Mouse (Mus musculus) limb, embryonic 15.5 days (tissue): ENCODE data around the gene Ecd. TPM values are rescaled to one million over a fixed set of nuclear protein-coding genes. Genes with fewer than 3 reads are reported as not detected.
A peak's percentile ranks its signal among the peaks of the same experiment; 100 is the strongest.
"Not testable (repeated sequence)": the region's sequence is repeated elsewhere in the genome, so short reads cannot be mapped to it uniquely, and the experiment has no call there.

Source experiments
- ATAC-seq: fragments of 200-750 bp; cut with Nextera tagmentation; 2 replicates; pipeline ENCODE4 v1.8.0; 2017; ENCODE audit warnings: low read depth, moderate TSS enrichment; ENCODE audit not compliant: insufficient number of reproducible peaks, low FRiP score, low TSS enrichment
- H3K27ac ChIP-seq: fragments of 300-500 bp; sonication (generic); 2 replicates; pipeline ENCODE4 v1.5.1; 2015; ENCODE audit warnings: moderate library complexity, mild to moderate bottlenecking, inconsistent platforms
- H3K27me3 ChIP-seq: fragments of 300-500 bp; sonication (generic); 2 replicates; pipeline ENCODE4 v1.6.1; 2015; ENCODE audit warnings: inconsistent platforms
- H3K36me3 ChIP-seq: fragments of 300-500 bp; sonication (generic); 2 replicates; pipeline ENCODE4 v1.6.1; 2015; ENCODE audit warnings: inconsistent platforms
- H3K4me1 ChIP-seq: fragments of 300-500 bp; sonication (generic); 2 replicates; pipeline ENCODE4 v1.6.1; 2015; ENCODE audit warnings: inconsistent platforms
- H3K4me2 ChIP-seq: fragments of 300-500 bp; sonication (generic); 2 replicates; pipeline ENCODE4 v1.6.1; 2015; ENCODE audit warnings: mild to moderate bottlenecking, inconsistent platforms
- H3K4me3 ChIP-seq: fragments of 300-500 bp; sonication (generic); 2 replicates; pipeline ENCODE4 v1.5.1; 2015; ENCODE audit warnings: mild to moderate bottlenecking, inconsistent platforms
- H3K9ac ChIP-seq: fragments of 300-500 bp; sonication (generic); 2 replicates; pipeline ENCODE4 v1.6.1; 2015; ENCODE audit warnings: inconsistent platforms
- H3K9me3 ChIP-seq: fragments of 300-500 bp; sonication (generic); 2 replicates; pipeline ENCODE4 v1.6.1; 2016; ENCODE audit warnings: inconsistent platforms
- WGBS: fragments of 180-500 bp; shearing (Covaris S2); methylation state at CpG from one replicate; pipeline ENCODE4 v1.1.7; 2015; 5-methylcytosine and 5-hydroxymethylcytosine counted together
- polyA plus RNA-seq: library from polyadenylated mRNA; unstranded; fragments of >200 nt; fragmentation: Nextera tagmentation; extraction: Ambion mirVana; gene quantifications from 2 replicates; pipeline ENCODE4 v1.2.1, GENCODE M21; 2015

The Ecd gene
- polyA plus RNA-seq, 1 experiment from 2014 or later, result 48.2 TPM

DNA sequence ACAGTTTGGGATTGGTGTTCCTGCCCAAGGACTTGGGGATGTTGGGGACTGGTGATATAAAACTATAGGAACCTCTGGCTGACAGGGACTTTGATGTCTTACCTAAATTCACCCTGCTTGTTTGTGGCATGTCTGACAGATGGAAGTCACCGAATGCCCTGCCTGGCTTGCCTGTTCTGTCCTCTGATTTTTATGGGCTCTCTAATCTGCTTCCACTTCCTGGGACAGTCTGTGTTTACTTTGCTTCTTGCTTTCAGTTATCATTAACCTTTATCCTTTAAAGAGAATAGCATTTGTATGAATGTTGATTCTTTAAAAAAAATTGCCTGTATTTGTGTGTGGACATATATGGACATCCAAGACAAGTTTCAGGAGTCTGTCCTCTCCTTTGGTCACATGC lies 32.8 kb downstream of the Ecd start:
- Histone ChIP-seq H3K4me3 (no peak overlapping the region), H3K36me3 (peaks cover 60% of the 10 kb centered on the region), H3K4me2 (no peak overlapping the region), H3K9me3 (no peaks in the 10 kb centered on the region), H3K9ac (no peak overlapping the region), H3K4me1 (no peaks in the 10 kb centered on the region), H3K27ac (no peak overlapping the region), H3K27me3 (no peaks in the 10 kb centered on the region)
- WGBS, result 57% methylated on average over 1 of the region's 1 CpGs
- ATAC-seq, result no peak

DNA sequence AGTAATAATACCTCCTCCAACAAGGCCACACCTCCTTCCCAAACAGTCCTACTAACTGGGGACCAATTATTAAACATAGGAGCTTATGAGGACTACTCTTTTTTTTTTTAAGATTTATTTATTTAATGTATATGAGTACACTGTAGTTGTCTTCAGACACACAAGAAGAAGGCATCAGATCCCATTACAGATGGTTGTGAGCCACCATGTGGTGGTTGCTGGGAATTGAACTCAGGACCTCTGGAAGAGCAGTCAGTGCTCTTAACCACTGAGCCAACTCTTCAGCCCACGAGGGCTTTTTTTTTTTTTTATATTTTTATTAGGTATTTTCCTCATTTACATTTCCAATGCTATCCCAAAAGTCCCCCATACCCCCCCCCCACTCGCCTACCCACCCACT lies 42.8 kb downstream of the Ecd start:
- not testable (repeated sequence) for H3K27me3 ChIP-seq, H3K4me3 ChIP-seq, H3K9me3 ChIP-seq, H3K27ac ChIP-seq, ATAC-seq, H3K9ac ChIP-seq, H3K4me2 ChIP-seq, H3K4me1 ChIP-seq
- peaks cover 26% of the 10 kb centered on the region for H3K36me3 ChIP-seq
- 53% methylated on average over 2 of the region's 2 CpGs for WGBS

DNA sequence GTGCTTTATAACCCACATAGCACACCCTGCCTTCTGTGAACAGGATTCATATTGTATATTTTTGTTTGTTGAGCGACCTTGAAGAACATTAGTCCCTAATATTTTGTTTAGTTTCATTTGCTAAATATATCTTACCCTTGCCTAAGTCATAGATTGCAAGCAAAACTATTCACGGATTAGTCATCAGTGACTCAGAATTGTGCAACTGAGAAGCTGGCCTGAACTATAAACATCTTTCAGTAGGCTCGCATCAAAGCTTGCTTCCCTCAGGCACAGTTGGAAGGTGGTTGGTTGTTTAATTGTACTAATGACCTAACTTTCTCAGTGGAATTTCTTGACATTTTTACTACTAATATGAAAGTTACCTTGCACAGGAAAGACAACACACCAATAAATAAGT lies 49.8 kb downstream of the Ecd start:
- H3K9me3 ChIP-seq, result no peaks in the 10 kb centered on the region
- ATAC-seq, result no peak
- no peak overlapping the region for H3K4me3 ChIP-seq
- peaks cover 3% of the 10 kb centered on the region; the same call in 1 of the 2 replicates for H3K4me1 ChIP-seq
- no peaks in the 10 kb centered on the region for H3K36me3 ChIP-seq
- H3K4me2 ChIP-seq, result no peak overlapping the region
- WGBS, result 68% methylated on average over 3 of the region's 3 CpGs
- H3K9ac ChIP-seq, result no peak overlapping the region
- H3K27me3 ChIP-seq, result no peaks in the 10 kb centered on the region
- H3K27ac ChIP-seq, result no peak overlapping the region

DNA sequence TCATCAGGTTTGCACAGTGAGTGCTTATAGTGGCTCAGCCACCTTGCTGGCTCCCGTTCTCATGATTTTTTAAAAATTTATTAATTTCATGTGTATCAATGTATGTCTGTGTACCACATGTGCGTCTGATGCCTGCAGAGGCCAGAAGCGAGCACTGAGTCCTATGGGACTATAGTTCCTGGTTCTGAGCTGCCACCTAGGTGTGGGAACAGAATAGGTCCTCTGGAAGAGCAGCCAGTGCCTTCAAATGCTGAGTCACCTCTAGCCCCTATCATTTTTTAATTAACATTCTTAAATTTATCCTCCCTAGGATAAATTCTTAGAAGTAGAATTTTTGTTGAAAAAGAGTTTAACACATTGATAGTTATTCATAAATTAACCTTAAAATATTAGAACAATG lies 50.3 kb downstream of the Ecd start:
- Histone ChIP-seq H3K4me3 (no peak overlapping the region), H3K27me3 (no peaks in the 10 kb centered on the region), H3K36me3 (no peaks in the 10 kb centered on the region), H3K27ac (no peak overlapping the region), H3K4me2 (no peak overlapping the region), H3K9ac (no peak overlapping the region), H3K9me3 (no peaks in the 10 kb centered on the region), H3K4me1 (peaks cover 3% of the 10 kb centered on the region; the same call in 1 of the 2 replicates)
- WGBS, result 69% methylated on average over 3 of the region's 3 CpGs
- ATAC-seq, result no peak

DNA sequence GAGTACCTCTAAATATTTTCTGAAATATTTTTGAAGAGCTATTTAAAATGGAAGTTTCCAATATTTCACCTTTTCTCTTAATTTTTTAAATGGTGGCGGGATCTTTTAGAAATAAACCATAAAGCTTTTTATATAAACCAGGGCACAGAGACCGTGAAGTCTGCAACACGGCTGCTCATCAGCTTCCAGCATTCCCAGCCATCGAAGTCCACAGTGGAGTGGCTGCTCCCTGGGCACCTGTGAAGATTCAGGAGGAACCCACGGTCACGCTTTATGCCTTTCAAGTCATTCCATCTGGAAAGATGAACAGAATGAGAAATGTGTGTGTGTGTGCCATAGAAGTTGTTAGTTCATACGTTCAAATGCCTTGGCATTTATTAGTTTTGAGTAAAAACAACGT lies 53.0 kb downstream of the Ecd start:
- H3K36me3 ChIP-seq, result no peaks in the 10 kb centered on the region
- H3K9me3 ChIP-seq, result no peaks in the 10 kb centered on the region
- H3K9ac ChIP-seq, result peak overlapping the region; percentile 47; the same call in 1 of the 2 replicates
- 34% methylated on average over 8 of the region's 8 CpGs for WGBS
- H3K4me2 ChIP-seq, result peak overlapping the region; percentile 53
- no peaks in the 10 kb centered on the region for H3K27me3 ChIP-seq
- no peak for ATAC-seq
- no peak overlapping the region for H3K27ac ChIP-seq
- peaks cover 3% of the 10 kb centered on the region; the same call in 1 of the 2 replicates for H3K4me1 ChIP-seq
- peak overlapping the region; percentile 54 for H3K4me3 ChIP-seq

DNA sequence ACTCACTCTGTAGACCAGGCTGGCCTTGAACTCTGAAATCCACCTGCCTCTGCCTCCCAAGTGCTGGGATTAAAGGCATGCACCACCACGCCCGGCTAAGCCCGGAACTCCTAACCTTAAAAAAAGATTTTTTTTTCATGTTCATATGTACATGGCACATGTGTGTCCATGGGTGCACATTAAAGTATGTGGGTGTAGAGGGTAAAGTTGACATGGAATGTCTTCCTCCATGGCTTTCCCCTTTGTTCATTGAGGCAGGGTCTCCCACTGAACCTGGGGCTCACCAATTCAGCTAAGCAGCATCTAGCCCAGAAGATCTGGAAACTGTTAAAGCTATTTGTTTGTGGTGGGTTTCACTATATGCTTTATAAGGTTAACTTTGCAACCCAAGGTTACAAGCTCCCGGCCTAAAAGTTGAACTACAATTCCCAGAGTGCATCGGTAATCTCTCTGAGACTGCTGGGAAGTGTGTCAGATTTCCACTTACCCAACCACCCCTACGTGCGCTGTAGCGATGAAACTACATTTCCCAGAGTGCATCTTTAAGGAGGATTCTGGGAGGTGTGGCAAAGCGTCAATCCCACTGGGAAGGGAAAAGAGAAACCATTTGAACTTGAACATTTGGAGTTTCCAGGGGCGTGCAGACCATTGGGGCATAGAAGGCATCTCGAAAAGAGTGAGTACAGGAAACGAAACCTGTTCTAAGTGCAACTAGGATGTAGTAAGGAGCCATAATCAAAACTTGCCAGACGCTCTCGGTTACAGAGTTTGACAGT lies 53.6 kb downstream of the Ecd start, which contains the start of gene Nudt13:
Gene Nudt13 (plus strand): TSS at position 581 of the 776 bp plus-strand sequence.
- H3K27ac ChIP-seq, result no peak within 1 kb of the TSS
- 23% methylated on average over 14 of the region's 14 CpGs for WGBS
- H3K9ac ChIP-seq, result peak within 1 kb of the TSS; percentile 47; the same call in 1 of the 2 replicates
- ATAC-seq, result peak; percentile 94
- H3K27me3 ChIP-seq, result no peaks in the 10 kb centered on the region
- H3K4me2 ChIP-seq, result peak within 1 kb of the TSS; percentile 53
- H3K4me1 ChIP-seq, result peaks cover 3% of the 10 kb centered on the region; the same call in 1 of the 2 replicates
- no peaks in the 10 kb centered on the region for H3K9me3 ChIP-seq
- no peaks in the 10 kb centered on the region for H3K36me3 ChIP-seq
- peak within 1 kb of the TSS; percentile 54 for H3K4me3 ChIP-seq

DNA sequence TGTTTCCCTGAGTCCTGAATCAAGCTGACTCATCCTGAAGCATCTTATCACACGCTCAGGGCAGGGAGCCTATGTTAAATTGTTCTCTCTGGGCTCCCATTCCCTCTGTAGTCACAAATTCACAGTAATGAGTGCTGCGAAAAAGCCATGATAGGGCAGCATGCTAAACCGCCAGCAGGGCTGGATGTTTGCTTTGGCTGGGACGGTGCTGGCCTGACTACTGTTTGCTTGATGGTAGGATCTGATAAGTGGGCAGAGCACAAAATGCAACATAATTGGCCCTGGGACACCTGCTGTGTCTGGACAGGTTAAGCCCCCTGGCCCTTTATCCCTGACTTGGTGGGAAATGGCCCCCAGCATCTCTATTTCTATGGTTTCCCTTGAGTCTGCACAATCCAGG lies 56.5 kb downstream of the Ecd start:
- no peaks in the 10 kb centered on the region for H3K36me3 ChIP-seq
- no peaks in the 10 kb centered on the region for H3K9me3 ChIP-seq
- 76% methylated on average over 4 of the region's 4 CpGs for WGBS
- ATAC-seq, result no peak
- no peak overlapping the region for H3K4me3 ChIP-seq
- no peak overlapping the region for H3K9ac ChIP-seq
- H3K4me1 ChIP-seq, result peaks cover 3% of the 10 kb centered on the region; the same call in 1 of the 2 replicates
- no peak overlapping the region for H3K4me2 ChIP-seq
- no peak overlapping the region for H3K27ac ChIP-seq
- H3K27me3 ChIP-seq, result no peaks in the 10 kb centered on the region

Other genes with a start within 250 kb of the Ecd start
- gene Saysd1, start 209.6 kb downstream of the Ecd start, polyA plus RNA-seq, result 13.4 and 14.1 TPM in 2 replicates
- 4.5 and 4.7 TPM in 2 replicates for gene Kcnk5, start 166.3 kb downstream of the Ecd start, polyA plus RNA-seq
- gene Kcnk16, start 78.9 kb downstream of the Ecd start, polyA plus RNA-seq, result 0.17 TPM in 1 of 2 replicates, not detected in the other
- 17.6 and 19.6 TPM in 2 replicates for gene Nudt13, start 53.4 kb downstream of the Ecd start, polyA plus RNA-seq
- gene Fam149b, start within 50 bp of the Ecd start, polyA plus RNA-seq, result 31.1 and 34.8 TPM in 2 replicates
- 164 and 168 TPM in 2 replicates for gene Dnajc9, start 40.8 kb upstream of the Ecd start, polyA plus RNA-seq
- 87.8 and 91.2 TPM in 2 replicates for gene Mrps16, start 45.5 kb upstream of the Ecd start, polyA plus RNA-seq
- 0.35 and 0.51 TPM in 2 replicates for gene Cfap70, start 104.1 kb upstream of the Ecd start, polyA plus RNA-seq
- gene Anxa7, start 132.0 kb upstream of the Ecd start, polyA plus RNA-seq, result 59.7 and 62.9 TPM in 2 replicates
- 2.2 and 2.4 TPM in 2 replicates for gene Mss51, start 148.8 kb upstream of the Ecd start, polyA plus RNA-seq
- 43.0 and 48.5 TPM in 2 replicates for gene Ppp3cb, start 198.5 kb upstream of the Ecd start, polyA plus RNA-seq